Mouse (Mus musculus): ENCODE results near the gene Ubl3.

The Ubl3 gene

DNA sequence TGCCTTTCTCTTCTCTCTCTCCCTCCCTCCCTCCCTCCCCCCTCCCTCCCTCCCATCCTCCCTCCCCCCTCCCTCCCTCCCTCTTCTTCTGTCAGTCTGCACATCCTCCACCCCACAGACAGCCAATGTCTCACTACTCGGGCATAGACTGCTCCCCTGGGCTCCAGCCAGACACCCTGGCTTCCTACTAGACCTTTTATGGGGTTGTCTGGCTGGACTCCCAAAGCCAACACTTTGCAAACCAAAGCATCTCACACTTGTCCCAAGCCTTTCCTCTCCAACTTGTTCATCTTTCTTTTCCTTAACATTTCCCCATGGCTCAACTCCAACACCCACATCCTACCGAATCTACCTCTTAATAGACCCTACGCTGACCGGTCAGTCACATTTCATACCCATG, 10.7 kb upstream of the Ubl3 start:
- no peak for DNase-seq (ENCODE audit: low spot score)

- no peak for DNase-seq (ENCODE audit: low spot score)
Measured at GRCm38 (mm10) chr5:148562235-148562634, 9.6 kb upstream of the Ubl3 start.

GRCm38 (mm10) chr5:148559261-148559958, 6.8 kb upstream of the Ubl3 start:
- DNase-seq (ENCODE audit: low spot score), result no peak

- no peak for DNase-seq (ENCODE audit: low spot score)
Measured at GRCm38 (mm10) chr5:148558472-148558871, 5.9 kb upstream of the Ubl3 start.

DNA sequence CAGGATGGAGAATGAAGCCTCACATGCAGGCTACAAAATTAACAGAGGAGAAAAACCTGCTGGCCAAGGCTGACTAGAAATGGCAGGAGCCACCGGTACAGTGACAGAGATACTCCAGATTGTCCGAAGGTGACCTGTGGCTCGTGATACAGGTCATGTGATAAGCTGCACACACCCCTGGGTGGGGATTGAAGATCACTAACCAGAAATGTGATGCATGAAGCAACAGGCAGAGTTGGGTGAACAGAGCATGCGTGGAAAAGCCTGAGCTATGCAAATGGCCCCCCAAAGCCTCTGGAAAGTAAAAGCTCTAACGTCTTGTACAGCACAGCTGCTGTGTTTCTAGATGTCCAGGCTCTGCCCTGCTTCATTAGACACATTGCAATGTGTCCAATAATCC, 3.9 kb upstream of the Ubl3 start:
- no peak for DNase-seq (ENCODE audit: low spot score)

DNA sequence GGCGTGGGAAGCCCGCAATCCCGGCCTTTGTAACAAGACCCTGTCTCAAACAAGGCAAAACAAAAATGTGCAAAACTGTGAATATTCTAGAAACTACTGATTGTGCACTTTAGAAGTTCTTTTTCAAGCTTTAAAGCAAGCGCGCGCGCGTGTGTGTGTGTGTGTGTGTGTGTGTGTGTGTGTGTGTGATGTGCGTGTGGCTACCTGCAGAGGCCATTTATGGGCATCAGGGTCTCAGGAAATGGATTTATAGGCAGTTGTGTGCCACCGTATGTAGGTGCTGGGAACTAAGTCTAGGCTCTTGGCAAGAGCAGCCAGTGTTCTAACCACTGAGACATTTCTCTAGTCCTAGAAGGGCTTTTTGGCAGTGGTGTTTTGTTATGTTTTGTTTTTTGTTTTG, 2.6 kb upstream of the Ubl3 start:
- no peak for DNase-seq (ENCODE audit: low spot score)

DNA sequence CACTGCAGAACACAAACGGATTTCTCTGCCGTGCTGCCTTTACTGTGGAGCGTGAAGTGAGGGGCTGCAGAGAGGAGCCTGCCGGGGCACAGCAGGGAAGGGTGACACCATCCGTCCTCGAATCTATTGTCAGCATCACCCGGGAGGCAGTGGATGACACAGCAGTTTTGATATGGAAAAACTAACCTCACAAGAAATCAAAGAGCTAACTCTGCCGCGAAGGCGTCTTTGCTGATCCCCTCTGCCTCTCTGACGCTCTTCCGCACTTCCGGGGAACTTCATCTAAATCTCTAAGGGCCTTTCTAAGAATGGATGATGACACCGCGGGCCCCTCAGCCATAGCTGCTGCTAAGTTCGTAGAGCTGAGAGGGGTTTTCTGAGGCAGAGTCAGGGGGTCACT, 2.1 kb upstream of the Ubl3 start:
- no peak for DNase-seq (ENCODE audit: low spot score)

DNA sequence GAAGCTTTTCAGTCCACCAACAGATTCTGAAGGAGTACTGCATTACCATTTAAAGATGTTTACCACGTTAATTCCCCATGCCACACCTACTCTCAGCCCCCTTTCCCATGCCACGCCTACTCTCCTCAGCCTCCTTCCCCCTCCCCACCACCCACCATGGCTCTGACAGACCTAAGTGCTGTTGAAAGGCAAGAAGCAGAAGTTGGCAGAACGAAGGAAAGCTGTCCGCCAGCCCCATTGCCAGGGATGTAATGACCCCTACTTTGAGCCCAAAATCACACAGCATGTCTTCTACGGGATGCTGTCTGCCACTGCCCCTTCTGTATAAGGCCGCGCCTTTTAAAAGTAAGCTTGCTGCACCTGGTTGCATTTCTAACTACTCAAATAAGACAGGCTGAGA, 1.7 kb upstream of the Ubl3 start:
- no peak for DNase-seq (ENCODE audit: low spot score)

- DNase-seq (ENCODE audit: low spot score), result no peak
Measured at GRCm38 (mm10) chr5:148553723-148554122, 1.1 kb upstream of the Ubl3 start.

GRCm38 (mm10) chr5:148551764-148552136, 839 bp downstream of the Ubl3 start:
- DNase-seq (ENCODE audit: low spot score), result peak; percentile 34

- DNase-seq (ENCODE audit: low spot score), result peak; percentile 31
Measured at GRCm38 (mm10) chr5:148550821-148551763, 1.5 kb downstream of the Ubl3 start.

GRCm38 (mm10) chr5:148550393-148550792, 2.2 kb downstream of the Ubl3 start:
- DNase-seq (ENCODE audit: low spot score), result no peak

DNA sequence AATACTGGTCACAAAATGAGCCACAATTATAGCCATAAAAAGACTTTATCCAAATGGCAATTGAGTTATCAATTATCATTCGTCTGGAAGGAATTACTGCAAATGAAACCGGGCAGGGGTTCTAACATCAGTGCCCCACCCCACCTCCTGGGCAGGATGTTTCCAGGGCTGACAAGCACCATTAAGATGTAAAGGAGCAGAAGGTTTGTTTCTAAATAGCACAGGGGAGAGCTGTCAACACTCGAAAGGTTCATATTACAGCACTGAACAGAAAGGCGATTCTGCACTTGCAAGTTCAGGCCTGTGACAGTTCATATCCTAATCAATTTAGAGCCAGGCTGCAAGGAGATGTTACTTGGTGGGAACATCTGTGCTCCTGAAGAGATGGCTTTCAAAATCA, 3.3 kb downstream of the Ubl3 start:
- no peak for DNase-seq (ENCODE audit: low spot score)

GRCm38 (mm10) chr5:148548568-148548967, 4.0 kb downstream of the Ubl3 start:
- no peak for DNase-seq (ENCODE audit: low spot score)

DNA sequence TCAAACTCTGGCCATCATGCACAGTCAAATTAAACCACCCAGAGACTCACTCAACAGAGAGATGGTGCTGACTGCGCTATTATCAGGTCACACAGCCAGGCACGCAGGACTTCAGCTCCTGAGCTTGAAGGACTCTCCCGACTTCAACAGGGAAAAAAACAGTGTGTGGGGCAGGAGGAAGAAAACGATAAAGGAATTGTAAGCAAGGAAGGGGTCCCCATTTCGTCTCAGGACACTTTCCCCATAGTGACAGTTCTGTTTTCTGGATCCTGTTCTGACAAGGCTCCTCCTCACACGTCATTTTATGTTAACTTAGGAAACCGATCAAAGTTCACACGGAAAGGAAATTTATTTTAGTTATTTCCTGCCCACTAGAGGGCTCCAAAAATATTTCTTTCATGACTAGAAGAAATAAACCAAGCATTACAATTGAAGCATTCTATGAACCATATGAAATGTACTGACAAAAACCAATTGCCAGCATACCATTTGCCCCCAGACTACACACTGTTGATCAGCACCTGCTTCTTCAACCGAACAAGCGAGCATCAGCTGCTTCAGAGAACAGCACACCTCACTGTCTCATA, 4.6 kb downstream of the Ubl3 start:
- DNase-seq (ENCODE audit: low spot score), result no peak

DNA sequence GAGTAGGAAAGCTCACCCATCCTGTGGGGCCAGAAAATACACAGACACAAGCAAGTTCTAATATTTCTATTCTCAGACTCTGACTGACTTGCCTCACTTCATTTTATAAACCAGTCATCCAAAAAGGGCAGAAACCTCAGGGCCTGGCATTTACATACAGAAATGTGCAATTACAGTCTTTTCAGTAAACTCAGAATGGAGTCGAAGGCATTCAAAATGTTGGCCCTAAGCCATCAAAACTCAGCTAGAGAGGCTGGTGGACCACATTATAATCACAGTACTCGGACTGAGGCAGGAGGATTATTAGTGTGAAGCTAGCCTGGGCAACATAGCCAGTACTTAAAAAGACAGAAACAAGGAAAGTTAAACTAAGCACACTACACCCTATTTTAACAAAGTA, 5.6 kb downstream of the Ubl3 start:
- DNase-seq (ENCODE audit: low spot score), result no peak

- DNase-seq (ENCODE audit: low spot score), result no peak
Measured at GRCm38 (mm10) chr5:148544733-148545132, 7.9 kb downstream of the Ubl3 start.

GRCm38 (mm10) chr5:148542196-148542595, 10.4 kb downstream of the Ubl3 start:
- no peak for DNase-seq (ENCODE audit: low spot score)

- no peak for DNase-seq (ENCODE audit: low spot score)
Measured at GRCm38 (mm10) chr5:148535669-148536430, 16.7 kb downstream of the Ubl3 start.

DNA sequence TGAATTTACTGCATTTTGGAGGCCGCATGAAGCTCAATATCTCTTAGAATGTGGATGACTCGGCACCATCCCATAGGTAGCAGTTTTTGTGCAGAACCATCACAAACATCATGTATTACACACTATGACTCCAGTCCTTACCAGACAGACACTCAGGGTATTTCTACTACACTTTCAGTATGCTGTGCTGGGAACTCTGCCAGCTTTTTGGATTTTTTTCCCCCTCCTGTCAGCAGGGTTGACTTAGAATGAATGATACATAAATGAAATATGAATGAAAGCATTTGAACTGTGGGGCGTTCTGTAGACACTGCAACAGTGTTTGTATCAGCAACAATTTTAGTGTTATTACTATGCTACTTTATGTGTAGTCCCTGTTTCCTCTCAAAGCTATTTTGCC, 17.9 kb downstream of the Ubl3 start:
- no peak for DNase-seq (ENCODE audit: low spot score)

DNA sequence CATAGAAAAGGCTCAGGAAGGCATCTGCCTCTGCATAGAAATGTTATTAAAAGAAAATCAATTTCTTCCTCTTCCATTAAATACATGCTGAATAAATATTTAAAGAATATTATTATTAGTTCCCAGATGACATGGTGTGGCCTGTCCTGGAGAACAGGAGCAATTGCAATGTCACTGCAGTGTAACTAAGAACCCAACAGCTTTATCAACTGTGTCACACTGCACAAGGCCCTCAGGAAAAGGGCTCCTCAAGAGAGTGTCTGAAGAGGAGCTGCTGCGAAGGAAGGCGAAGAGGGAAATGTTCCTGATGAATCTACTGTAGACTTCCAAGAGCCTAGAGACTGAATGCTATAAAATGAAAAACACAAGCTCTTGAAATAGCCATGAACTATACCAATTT, 18.7 kb downstream of the Ubl3 start:
- DNase-seq (ENCODE audit: low spot score), result no peak

DNA sequence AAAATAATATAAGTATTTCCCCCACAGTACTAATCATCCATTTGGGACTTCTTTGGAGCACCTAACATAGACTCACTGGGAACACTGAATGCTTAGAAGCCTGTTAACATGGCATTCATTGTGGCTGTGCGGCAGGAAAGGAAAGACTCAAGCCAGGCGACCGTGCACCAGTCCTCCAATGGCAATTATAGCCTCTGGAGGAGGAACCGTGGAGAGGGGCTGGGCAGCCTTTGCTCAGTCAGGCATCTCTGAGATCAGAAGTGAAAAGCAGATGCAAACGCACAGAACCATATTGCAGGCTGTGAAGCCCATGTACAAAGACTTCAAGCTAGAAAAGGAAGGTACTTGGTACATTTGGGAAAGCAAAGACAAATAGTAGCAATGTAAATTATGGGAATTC, 20.4 kb downstream of the Ubl3 start:
- DNase-seq (ENCODE audit: low spot score), result no peak

All from urinary bladder, postnatal 25 days (tissue).